Mouse (Mus musculus): ENCODE measurements around the gene Nadsyn1. TPM values are rescaled to one million over a fixed set of nuclear protein-coding genes. Genes with fewer than 3 reads are reported as not detected.

Gene Nadsyn1
- polyA plus RNA-seq, 1 experiment from 2014 or later: 7.0 TPM

DNA sequence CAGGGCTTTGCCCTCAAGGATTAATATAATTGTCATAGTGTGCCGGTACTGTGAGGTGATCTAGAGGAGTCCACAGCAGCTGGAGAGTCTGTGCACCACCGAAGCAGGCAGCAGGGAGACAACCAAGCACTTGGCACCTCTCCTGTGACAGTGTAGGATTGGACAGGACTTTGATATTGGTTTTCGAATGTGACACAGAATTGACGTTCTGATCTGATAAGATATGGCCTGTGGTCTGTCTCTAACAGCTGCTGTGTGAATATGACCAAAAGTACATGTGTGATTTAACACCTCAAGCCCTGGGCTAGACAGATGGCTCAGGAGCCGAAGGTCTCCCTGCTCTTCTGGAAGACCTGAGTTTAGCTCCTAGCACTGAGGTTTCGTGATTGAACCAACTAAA, 54.4 kb downstream of the Nadsyn1 start:
- ATAC-seq (ENCODE audit: low read depth) (no peak), DNase-seq (no peak)
- Histone ChIP-seq H3K27me3 (peaks cover 33% of the 10 kb centered on the region), H3K36me3 (no peaks in the 10 kb centered on the region), H3K4me2 (no peak overlapping the region), H3K27ac (no peak overlapping the region), H3K4me1 (replicated peaks) (no peaks in the 10 kb centered on the region; the same call in 1 of the 2 replicates), H3K9ac (no peak overlapping the region), H3K4me3 (replicated peaks) (no peak overlapping the region), H3K9me3 (replicated peaks) (no peaks in the 10 kb centered on the region)
- WGBS (ENCODE audit: insufficient replicate concordance): 37% methylated on average over 6 of the region's 6 CpGs

DNA sequence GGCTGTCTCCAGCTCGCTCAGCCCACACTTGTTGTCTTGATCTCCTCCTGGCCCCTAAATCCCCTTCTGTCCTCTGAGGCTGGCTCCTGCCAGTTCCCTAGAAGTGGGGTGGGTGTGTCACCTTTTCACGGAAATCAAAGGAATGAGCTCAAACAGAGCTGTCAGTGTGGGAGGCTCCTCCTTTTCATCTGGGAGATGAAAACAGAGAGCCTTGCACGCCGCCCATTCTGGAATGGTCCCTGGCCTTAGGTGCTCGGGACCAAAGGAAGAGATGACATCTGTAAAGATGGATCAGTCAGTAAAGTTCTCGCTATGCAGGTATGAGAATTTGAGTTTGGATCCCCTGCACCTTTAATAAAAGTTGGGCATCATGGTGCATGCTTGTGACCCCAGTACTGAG, 55.8 kb downstream of the Nadsyn1 start, which contains the start of gene Mrgprg:
Gene Mrgprg (minus strand): TSS at position 101 of the 400 bp plus-strand sequence.
- Histone ChIP-seq H3K27me3 (peaks cover 45% of the 10 kb centered on the region), H3K4me2 (no peak within 1 kb of the TSS), H3K4me1 (replicated peaks) (no peaks in the 10 kb centered on the region; the same call in 1 of the 2 replicates), H3K27ac (no peak within 1 kb of the TSS), H3K9ac (no peak within 1 kb of the TSS), H3K4me3 (replicated peaks) (no peak within 1 kb of the TSS), H3K9me3 (replicated peaks) (no peaks in the 10 kb centered on the region), H3K36me3 (no peaks in the 10 kb centered on the region)
- no peak for ATAC-seq (ENCODE audit: low read depth)
- WGBS (ENCODE audit: insufficient replicate concordance): 37% methylated on average over 6 of the region's 6 CpGs
- DNase-seq: no peak

DNA sequence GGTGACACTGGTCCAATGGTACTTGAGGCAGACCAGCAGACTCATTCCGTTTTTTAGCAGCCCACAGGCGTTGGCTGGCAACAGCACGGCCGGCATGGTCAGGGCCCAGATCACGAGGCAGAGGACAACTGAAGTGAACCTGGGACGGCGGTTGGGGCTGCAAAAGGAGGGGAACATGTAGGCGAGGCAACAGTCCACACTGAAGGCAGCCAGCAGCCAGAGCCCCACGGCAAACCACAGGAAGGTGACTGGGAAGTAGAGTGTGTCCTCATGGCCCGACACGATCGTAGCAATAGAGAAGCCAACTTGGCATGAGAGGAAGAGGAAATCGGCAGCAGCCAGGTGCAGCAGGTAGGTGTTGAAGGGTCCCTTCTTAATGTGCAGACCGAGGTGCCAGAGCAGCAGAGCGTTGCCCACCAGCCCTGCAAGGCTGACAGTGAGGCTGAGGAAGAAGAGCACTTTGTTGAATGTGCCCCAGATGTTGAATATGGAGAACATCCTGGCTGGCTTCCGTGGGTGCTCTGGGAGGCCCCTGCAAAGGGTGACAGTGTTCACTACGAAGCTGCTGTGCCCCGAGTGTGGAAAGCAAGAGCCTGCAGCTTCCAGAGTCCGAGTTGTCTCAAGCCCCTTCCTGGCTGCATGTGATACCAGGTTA, 57.6 kb downstream of the Nadsyn1 start:
- no peak overlapping the region for H3K9ac ChIP-seq
- ATAC-seq (ENCODE audit: low read depth) (no peak), DNase-seq (no peak)
- no peak overlapping the region for H3K27ac ChIP-seq
- no peaks in the 10 kb centered on the region for H3K9me3 ChIP-seq (replicated peaks)
- peaks cover 45% of the 10 kb centered on the region for H3K27me3 ChIP-seq
- H3K4me3 ChIP-seq (replicated peaks): no peak overlapping the region
- no peaks in the 10 kb centered on the region for H3K36me3 ChIP-seq
- no peak overlapping the region for H3K4me2 ChIP-seq
- no peaks in the 10 kb centered on the region; the same call in 1 of the 2 replicates for H3K4me1 ChIP-seq (replicated peaks)
- WGBS (ENCODE audit: insufficient replicate concordance): 49% methylated on average over 19 of the region's 19 CpGs

DNA sequence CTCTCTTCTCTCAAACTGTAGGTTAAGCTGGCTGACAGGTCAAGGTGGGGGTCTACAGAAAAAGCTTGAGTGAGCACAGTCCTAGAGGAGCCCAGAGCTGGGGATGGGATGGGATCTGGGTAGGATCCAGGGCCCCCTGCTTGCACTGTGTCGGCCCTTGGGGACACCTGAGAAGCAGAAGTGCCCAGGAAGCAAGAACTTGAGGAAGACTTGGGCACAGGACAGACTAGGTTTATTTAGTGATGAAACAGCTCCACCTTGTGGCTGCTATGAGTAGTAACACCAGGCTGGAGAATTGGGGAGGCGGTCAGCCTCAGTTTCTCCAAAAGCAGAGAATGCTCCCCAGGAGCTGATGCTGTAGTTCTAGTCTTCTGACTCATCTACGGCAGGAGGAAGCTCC, 58.9 kb downstream of the Nadsyn1 start:
- peaks cover 45% of the 10 kb centered on the region for H3K27me3 ChIP-seq
- H3K9ac ChIP-seq: no peak overlapping the region
- 9% methylated on average over 3 of the region's 3 CpGs for WGBS (ENCODE audit: insufficient replicate concordance)
- no peak overlapping the region for H3K4me3 ChIP-seq (replicated peaks)
- H3K4me2 ChIP-seq: no peak overlapping the region
- H3K27ac ChIP-seq: no peak overlapping the region
- H3K9me3 ChIP-seq (replicated peaks): no peaks in the 10 kb centered on the region
- 0 out of 2 replicates have a peak, but pooled peaks have one; percentile 11 for ATAC-seq (ENCODE audit: low read depth)
- no peaks in the 10 kb centered on the region for H3K4me1 ChIP-seq (replicated peaks)
- no peaks in the 10 kb centered on the region for H3K36me3 ChIP-seq
- no peak for DNase-seq

DNA sequence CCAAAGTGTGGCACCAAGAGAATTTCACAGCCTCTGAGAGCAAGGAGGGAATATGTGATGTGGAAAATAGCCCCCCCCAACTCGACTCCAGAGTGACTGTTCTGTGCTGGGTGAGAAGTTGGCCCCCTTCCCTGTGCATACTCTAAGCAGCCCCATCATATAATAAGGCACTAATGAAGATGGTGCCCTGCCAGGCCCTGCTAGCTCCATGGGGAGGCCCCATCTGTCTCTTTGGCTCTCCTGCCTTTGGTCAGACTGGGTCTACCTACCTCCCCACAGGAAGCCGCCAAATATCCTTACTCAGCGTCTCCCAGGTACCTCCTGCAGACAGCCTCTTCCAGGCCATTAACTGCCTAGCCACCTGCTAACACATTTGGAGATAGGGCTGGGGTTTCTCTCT, 63.7 kb downstream of the Nadsyn1 start:
- H3K9me3 ChIP-seq (replicated peaks): no peaks in the 10 kb centered on the region
- WGBS (ENCODE audit: insufficient replicate concordance): 45% methylated on average over 3 of the region's 3 CpGs
- no peak overlapping the region for H3K4me3 ChIP-seq (replicated peaks)
- no peak overlapping the region for H3K27ac ChIP-seq
- peaks cover 29% of the 10 kb centered on the region for H3K27me3 ChIP-seq
- DNase-seq (no peak), ATAC-seq (ENCODE audit: low read depth) (no peak)
- peaks cover 21% of the 10 kb centered on the region for H3K4me1 ChIP-seq (replicated peaks)
- no peak overlapping the region for H3K4me2 ChIP-seq
- no peak overlapping the region for H3K9ac ChIP-seq
- H3K36me3 ChIP-seq: no peaks in the 10 kb centered on the region

DNA sequence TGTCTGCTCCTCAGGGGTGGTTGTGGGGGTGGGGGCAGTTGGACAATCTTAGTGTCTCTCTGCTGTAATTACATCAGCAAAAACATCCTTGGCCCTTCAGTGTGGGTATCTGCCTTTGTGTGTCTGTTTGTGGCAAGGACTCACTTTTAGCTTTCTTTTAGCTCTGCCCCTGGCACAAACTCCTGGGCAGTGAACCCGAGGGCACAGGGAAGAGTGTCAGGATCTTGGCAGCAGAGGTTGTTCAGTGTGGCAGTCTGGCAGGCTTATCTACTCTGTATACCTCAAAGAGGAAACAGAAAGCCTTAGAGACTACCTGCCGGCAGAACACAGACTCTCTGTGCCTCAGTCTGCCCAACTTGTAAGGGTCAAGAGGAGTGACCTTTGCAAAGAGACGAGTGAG, 65.0 kb downstream of the Nadsyn1 start:
- Histone ChIP-seq H3K27ac (no peak overlapping the region), H3K9ac (no peak overlapping the region), H3K9me3 (replicated peaks) (no peaks in the 10 kb centered on the region), H3K4me2 (peak overlapping the region; percentile 57; the same call in 1 of the 2 replicates), H3K27me3 (peaks cover 24% of the 10 kb centered on the region), H3K36me3 (no peaks in the 10 kb centered on the region), H3K4me3 (replicated peaks) (no peak overlapping the region), H3K4me1 (replicated peaks) (peaks cover 21% of the 10 kb centered on the region)
- no peak for ATAC-seq (ENCODE audit: low read depth)
- 45% methylated on average over 3 of the region's 3 CpGs for WGBS (ENCODE audit: insufficient replicate concordance)
- DNase-seq: no peak

DNA sequence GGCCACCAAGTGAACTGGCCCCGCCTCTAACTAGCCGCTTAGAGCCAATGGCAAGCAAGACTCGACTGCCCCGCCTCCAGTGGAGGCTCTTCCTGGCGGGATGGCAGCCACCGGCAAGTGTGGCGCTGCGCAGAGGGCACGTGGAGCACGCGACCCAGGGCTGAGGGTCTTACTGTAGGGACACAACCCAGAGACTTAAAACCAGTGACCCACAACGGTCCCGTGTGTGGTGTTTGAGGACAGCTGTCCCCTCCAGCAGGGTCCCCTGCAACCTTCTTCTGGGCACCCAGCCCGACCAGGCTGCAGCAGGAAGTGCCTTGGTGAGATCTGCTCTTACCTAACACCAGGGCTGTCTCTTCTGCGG, 65.6 kb downstream of the Nadsyn1 start:
- no peak overlapping the region for H3K9ac ChIP-seq
- peaks cover 17% of the 10 kb centered on the region for H3K27me3 ChIP-seq
- H3K27ac ChIP-seq: no peak overlapping the region
- peaks cover 21% of the 10 kb centered on the region for H3K4me1 ChIP-seq (replicated peaks)
- DNase-seq: peak; percentile 31
- H3K9me3 ChIP-seq (replicated peaks): no peaks in the 10 kb centered on the region
- peak overlapping the region; percentile 57 for H3K4me2 ChIP-seq
- peak; percentile 73 for ATAC-seq (ENCODE audit: low read depth)
- under 1% methylated on average over 15 of the region's 15 CpGs for whole genome bisulfite sequencing (ENCODE audit: insufficient replicate concordance)
- H3K36me3 ChIP-seq: no peaks in the 10 kb centered on the region
- peak overlapping the region; percentile 26 for H3K4me3 ChIP-seq (replicated peaks)

DNA sequence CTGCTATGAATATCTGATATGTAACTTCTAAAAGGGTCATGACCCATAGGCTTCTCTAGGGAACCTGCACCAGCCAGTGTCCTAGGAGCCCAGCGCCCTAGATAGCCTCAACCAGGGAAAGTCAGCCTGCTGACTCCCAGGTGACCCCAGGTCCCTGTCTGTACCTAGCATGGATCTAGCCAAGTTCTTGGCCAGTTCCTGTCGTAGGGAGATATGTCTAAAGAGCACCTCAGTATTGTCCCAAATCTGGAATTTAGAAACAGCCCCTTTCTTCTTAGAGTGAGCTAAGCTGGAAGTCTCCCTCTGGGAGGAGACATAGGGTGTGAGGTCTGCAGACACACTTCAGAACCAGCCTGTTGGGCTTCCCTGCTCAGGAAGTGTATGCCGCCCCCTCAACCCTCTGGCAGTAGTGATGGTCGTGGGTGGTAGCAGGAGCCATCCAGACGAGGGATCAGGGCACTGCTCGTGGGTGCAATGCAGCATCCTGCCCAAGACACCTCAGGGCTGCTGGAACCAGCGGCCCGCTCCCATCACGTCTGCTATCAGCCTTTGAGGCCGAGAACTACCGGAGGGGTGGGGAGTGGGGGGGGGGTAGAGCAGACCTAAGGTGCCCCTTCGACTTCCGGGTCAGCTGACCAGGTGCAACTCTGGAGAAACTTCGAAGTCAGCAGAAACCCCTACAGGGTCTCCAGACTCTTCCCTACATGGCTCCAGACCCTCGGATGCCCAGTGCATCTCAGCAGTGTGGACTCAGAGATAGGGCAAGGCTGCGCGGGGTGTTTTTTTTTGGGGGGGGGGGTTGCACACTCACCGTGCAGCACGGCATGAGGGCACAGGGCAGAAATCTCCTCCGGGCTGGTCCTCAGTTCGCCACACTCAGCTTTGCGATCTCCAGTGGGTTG, 66.3 kb downstream of the Nadsyn1 start, which contains the start of gene Osbpl5:
Gene Osbpl5 (minus strand): TSS at position 861 of the 902 bp plus-strand sequence.
- WGBS (ENCODE audit: insufficient replicate concordance): 23% methylated on average over 22 of the region's 22 CpGs
- Histone ChIP-seq H3K9ac (no peak within 1 kb of the TSS), H3K9me3 (replicated peaks) (no peaks in the 10 kb centered on the region), H3K27ac (no peak within 1 kb of the TSS), H3K4me3 (replicated peaks) (peak within 1 kb of the TSS; percentile 26), H3K4me2 (peak within 1 kb of the TSS; percentile 57), H3K27me3 (peaks cover 17% of the 10 kb centered on the region), H3K4me1 (replicated peaks) (peaks cover 21% of the 10 kb centered on the region), H3K36me3 (no peaks in the 10 kb centered on the region)
- DNase-seq (no peak), ATAC-seq (ENCODE audit: low read depth) (no peak)

DNA sequence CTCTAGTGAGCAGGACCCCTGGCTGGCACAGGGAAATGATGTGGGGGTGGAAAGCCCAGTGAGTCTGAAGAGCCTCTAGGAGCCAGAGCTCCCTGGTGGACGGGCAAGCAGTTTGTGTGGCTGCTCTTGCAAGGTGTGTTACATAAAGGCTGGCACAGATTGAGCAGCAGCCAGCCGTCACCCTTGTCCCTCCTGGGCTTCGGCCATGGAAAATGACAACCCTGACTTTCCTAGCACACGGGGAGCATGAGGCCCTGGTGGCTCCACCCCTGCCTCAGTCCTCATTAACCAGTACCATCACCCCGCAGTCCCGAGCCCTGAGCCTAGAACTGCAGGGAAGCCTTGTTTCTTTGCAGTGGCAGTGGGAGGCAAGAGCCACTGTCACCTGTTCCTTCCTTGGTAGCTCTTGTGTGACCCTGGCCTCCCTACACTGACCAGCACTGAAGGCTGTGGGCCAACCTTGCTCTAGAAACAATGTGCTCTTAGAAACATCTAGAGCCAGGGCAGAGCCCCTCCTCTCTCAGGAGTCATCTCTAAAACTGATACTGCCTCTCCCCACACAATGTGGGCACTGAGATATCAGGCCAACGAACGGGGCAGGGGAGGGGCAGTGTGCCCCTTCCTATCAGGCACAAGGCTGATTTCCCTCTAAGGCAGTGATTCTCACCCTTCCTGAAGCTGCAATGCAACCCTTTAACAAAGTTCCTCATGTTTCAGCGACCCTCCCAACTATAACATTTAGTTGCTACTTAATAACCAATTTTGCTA, 67.1 kb downstream of the Nadsyn1 start:
- WGBS (ENCODE audit: insufficient replicate concordance): 33% methylated on average over 9 of the region's 9 CpGs
- H3K27me3 ChIP-seq: peaks cover 19% of the 10 kb centered on the region
- no peak overlapping the region for H3K4me3 ChIP-seq (replicated peaks)

DNA sequence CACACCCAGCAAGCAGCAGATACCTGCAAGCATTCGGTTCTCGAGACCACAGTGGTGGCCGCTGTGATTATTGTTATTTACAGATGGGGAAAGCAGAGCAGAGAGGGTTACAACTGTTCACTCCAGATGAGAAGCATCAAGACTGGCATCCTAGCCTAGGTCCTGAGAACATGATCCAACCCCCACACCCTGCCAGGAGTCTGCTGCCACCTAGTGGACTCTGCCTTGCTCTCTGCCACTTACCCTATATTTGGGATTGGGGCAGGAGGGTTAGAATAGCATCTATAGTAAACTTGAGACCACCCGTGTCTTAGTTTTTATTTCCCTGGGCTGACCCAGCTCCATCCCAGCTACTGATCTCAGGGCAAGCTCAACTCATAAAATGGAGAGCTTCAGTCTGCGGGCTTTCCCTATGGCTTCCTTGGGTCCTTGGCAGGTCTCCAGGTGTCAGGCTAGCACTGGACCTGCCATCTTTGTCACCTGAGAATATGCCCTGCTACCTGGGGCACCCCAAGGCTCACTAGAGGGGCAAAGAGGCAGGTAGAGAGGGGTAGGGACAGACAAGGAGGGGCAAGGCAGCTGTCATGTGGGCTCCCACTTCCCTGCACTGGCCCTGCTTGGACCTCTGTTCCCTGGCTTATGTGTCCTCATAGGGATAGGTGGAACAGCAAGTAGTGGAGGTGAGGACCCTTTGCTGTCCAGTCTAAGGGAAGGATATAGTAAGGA, 68.5 kb downstream of the Nadsyn1 start:
- Histone ChIP-seq H3K4me1 (replicated peaks) (peaks cover 21% of the 10 kb centered on the region), H3K9me3 (replicated peaks) (no peaks in the 10 kb centered on the region), H3K27me3 (peaks cover 25% of the 10 kb centered on the region), H3K36me3 (no peaks in the 10 kb centered on the region), H3K4me2 (no peak overlapping the region), H3K4me3 (replicated peaks) (no peak overlapping the region), H3K9ac (no peak overlapping the region), H3K27ac (no peak overlapping the region)
- WGBS (ENCODE audit: insufficient replicate concordance): 29% methylated on average over 5 of the region's 5 CpGs
- DNase-seq: peak; percentile 16
- no peak for ATAC-seq (ENCODE audit: low read depth)

More for the DNA sequence above, 67.1 kb downstream of the Nadsyn1 start:
- no peak overlapping the region for H3K27ac ChIP-seq
- ATAC-seq (ENCODE audit: low read depth) (0 out of 2 replicates have a peak, but pooled peaks have one; percentile 32), DNase-seq (no peak)
- H3K9me3 ChIP-seq (replicated peaks): no peaks in the 10 kb centered on the region
- no peak overlapping the region for H3K4me2 ChIP-seq
- peaks cover 21% of the 10 kb centered on the region for H3K4me1 ChIP-seq (replicated peaks)
- H3K9ac ChIP-seq: no peak overlapping the region
- no peaks in the 10 kb centered on the region for H3K36me3 ChIP-seq
